Mouse (Mus musculus): ENCODE measurements around the gene Cd5. TPM values are rescaled to one million over a fixed set of nuclear protein-coding genes. Genes with fewer than 3 reads are reported as not detected.
A peak's percentile ranks its signal among the peaks of the same experiment; 100 is the strongest.

Cd5 gene
- total RNA-seq, 2 experiments from 2014 or later: 0.17 TPM; not detected in 1

DNA sequence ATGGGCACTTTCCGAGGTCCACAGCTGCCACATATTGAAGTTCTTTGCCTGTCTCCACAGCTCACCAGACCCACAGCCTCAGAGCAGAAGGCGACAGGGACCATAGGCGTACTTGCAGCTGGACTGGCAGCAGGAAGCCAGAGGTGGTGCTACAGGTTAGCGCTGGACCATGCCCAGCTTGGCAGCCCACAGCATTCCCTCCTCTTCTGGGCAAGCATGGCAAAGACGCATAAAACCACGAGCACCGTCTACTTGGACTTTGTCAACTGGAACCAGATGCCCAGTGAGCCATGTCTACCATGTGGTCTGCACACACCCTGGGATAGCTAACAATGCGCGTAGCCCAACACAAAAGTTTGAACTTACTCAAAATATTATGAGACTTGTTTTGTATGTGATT, 53.7 kb downstream of the Cd5 start:
- no peak for ATAC-seq (replicated peaks; ENCODE audit: low FRiP score, poor library complexity, severe bottlenecking)

DNA sequence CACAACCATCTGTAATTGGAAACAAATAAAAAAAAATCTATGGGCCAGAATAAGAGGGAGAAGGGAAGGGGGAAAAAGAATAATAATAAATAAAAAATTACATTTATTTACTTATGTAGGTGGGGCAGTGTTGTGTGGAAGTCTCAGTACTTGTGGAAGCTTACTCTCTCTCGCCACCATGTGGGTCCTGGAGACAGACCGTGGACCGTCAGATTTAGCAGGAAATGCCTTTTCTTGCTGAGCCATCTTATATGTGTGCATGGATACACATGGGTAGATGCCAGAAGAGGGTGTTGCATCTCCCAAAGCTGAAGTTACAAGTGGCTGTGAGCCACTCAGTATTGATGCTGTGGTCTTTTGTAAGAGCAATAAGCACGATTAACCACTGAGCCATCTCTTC, 57.2 kb downstream of the Cd5 start:
- no peak for ATAC-seq (replicated peaks; ENCODE audit: low FRiP score, poor library complexity, severe bottlenecking)

DNA sequence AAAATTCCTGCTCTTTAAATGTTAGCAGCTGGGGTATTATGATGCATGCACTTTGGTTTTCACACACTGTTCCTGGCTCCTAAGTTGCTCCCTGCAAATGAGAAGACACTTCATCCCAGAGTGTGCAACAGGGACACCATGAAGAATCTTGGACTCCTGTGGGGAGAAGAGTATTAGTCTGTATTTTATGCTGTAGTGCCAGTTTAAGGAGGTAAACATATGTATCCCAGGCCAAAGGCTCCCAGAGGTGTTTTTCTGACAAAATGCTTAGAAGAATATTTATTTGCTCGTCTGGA, 60.1 kb downstream of the Cd5 start:
- ATAC-seq (replicated peaks; ENCODE audit: low FRiP score, poor library complexity, severe bottlenecking): peak; percentile 28

DNA sequence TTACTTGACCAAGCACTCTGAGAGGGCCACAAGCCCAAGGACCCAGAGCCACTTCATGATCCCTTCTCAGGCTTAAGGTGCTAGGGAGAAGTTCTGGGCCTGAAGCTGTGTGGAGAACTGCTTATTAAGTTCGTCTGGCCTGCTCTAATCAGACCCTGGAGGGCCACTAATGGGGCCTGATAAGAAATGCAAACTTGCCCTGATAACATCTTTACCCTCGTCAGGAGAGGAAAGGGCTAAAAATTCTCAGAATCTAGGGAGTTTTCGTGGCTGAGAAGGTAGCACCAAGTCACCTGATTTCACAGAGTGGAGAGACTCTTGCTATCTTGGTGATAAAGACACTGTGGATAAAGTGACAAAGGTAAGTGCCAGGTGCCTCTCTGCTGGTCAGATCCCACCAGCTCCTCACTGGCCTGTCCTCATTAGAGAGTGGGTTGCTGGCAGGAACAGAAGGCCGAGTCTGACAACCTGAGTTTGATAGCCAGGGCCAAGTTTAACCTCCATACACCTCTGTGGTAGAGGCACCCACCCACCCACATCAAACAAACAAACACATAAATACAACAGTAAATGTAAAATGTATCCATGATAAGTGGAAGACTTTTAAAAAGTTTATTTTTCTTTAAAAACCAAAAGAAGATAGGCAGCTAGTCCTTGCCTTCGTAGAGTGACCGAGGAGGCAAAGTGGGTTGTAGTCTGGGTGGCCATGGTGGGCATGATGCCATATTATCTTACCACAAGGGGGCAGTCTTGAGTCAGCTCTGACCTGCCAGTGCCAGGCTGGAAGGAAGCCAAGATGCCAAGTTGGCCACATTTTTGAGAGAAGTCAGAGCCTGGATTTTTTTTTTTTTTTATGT, 60.7 kb downstream of the Cd5 start, which contains the start of gene Pga5:
TSS of gene Pga5 (minus strand) at position 157 of the 857 bp plus-strand sequence.
- ATAC-seq (replicated peaks; ENCODE audit: low FRiP score, poor library complexity, severe bottlenecking): peak; percentile 90

DNA sequence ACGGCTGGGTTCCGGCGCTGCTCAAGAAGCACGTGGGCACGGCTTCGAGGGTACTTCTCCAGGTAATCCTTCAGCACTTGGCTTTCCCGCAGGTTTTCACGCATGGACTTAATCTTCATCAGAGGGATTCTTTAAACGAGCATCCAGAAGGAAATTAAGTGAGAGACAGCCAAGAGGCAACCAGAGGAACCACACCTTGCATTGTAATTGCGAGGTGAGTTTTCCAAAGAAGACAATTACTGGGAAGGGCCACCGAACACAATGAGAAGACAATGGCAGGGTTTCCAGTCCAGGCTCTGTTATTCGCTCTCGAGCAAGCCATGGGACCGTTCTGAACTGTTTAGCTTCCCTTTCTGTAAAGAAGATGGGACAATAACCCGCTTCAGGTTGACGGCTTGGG, 62.1 kb downstream of the Cd5 start:
- no peak for ATAC-seq (replicated peaks; ENCODE audit: low FRiP score, poor library complexity, severe bottlenecking)

DNA sequence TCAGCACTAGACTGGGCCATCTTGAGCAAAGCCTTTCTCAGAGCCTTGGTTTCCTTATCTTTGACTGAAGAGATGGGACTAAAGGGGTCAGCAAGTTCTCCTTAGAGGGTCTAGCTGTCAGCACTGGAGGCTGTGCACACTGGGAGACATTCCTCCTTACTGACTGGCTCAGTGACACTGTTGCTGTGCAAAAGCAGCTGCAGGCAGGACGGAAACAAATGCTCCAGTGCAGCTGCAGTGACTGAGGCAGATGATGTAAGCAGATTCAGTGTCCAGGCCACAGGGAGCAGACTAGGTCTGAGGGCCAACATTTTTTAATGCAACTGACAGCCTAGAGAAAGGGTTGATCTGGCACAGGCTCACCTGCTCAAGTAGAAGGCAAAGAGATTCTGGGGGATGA, 65.5 kb downstream of the Cd5 start:
- no peak for ATAC-seq (replicated peaks; ENCODE audit: low FRiP score, poor library complexity, severe bottlenecking)

DNA sequence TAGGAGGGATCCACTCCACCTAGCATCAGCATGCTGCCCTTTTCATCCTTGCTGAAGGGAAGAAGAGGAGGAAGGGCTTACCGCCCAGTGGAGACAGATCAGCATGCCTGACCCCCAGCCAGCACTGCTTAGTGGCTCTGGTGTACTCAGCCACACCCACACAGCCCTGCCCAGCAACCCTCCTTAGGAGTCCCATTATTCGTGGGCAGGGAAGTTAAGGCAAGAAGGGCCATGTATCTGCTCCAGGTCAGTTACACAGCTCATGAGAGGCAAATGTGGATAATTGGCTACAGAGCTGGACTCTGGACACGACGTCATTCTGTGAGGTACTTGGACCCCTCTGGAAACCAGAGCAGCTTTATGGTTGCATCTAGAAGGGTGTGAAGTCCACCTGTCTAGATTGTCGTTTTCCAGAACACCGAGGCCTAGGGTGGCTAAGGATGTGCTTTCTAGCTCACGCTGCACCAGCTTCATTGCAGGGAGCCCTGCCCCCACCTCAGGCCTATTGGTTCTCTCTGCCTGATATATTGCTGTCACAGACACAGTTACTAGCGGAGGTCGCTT, 66.9 kb downstream of the Cd5 start:
- ATAC-seq (replicated peaks; ENCODE audit: low FRiP score, poor library complexity, severe bottlenecking): no peak

DNA sequence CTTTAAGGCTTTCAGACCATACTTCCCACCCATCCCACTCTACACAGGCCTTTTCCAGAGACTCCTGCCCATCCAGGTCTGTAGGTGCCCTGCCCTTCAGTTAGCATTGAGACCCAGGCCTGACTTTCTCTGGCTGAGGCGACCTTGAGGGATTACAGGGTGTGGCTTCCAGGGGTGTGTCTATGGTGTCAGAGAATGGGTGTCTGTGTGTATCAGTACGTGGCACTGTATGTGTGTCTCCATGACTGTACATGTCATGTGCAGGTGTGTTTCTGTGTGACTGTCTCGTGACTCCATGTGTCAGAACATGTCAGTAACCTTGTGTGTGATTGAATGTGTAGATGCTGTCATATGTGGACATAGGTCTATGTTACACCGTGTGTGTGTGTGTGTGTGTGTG, 67.5 kb downstream of the Cd5 start:
- ATAC-seq (replicated peaks; ENCODE audit: low FRiP score, poor library complexity, severe bottlenecking): no peak

Other genes starting within 250 kb of the Cd5 start
- gene Cpsf7, start 213.7 kb downstream of the Cd5 start, total RNA-seq (2015; ENCODE audit: low replicate concordance): 18.4 and 27.1 TPM in 2 replicates
- gene Cpsf7, start 213.7 kb downstream of the Cd5 start, total RNA-seq (2017; ENCODE audit: low replicate concordance): 20.4 and 20.8 TPM in 2 replicates
- 21.5 and 35.4 TPM in 2 replicates for gene Sdhaf2, start 212.9 kb downstream of the Cd5 start, total RNA-seq (2015; ENCODE audit: low replicate concordance)
- 20.1 and 34.9 TPM in 2 replicates for gene Sdhaf2, start 212.9 kb downstream of the Cd5 start, total RNA-seq (2017; ENCODE audit: low replicate concordance)
- 9.6 and 18.2 TPM in 2 replicates for gene Tmem216, start 182.8 kb downstream of the Cd5 start, total RNA-seq (2015; ENCODE audit: low replicate concordance)
- gene Tmem216, start 182.8 kb downstream of the Cd5 start, total RNA-seq (2017; ENCODE audit: low replicate concordance): 7.2 and 21.6 TPM in 2 replicates
- gene Cyb561a3, start 161.8 kb downstream of the Cd5 start, total RNA-seq (2015; ENCODE audit: low replicate concordance): 10.2 and 13.8 TPM in 2 replicates
- gene Cyb561a3, start 161.8 kb downstream of the Cd5 start, total RNA-seq (2017; ENCODE audit: low replicate concordance): 6.7 and 7.7 TPM in 2 replicates
- 1.7 and 4.8 TPM in 2 replicates for gene Tmem138, start 161.6 kb downstream of the Cd5 start, total RNA-seq (2015; ENCODE audit: low replicate concordance)
- gene Tmem138, start 161.6 kb downstream of the Cd5 start, total RNA-seq (2017; ENCODE audit: low replicate concordance): 1.8 and 4.9 TPM in 2 replicates
- gene Ddb1, start 133.7 kb downstream of the Cd5 start, total RNA-seq (2015; ENCODE audit: low replicate concordance): 49.6 and 78.4 TPM in 2 replicates
- 197 and 283 TPM in 2 replicates for gene Ddb1, start 133.7 kb downstream of the Cd5 start, total RNA-seq (2017; ENCODE audit: low replicate concordance)
- gene Tkfc, start 133.3 kb downstream of the Cd5 start, total RNA-seq (2015; ENCODE audit: low replicate concordance): 1.5 and 2.1 TPM in 2 replicates
- gene Tkfc, start 133.3 kb downstream of the Cd5 start, total RNA-seq (2017; ENCODE audit: low replicate concordance): 1.1 TPM in 2 replicates
- gene Vwce, start 104.8 kb downstream of the Cd5 start, total RNA-seq (2015; ENCODE audit: low replicate concordance): not detected in 2 replicates
- gene Vwce, start 104.8 kb downstream of the Cd5 start, total RNA-seq (2017; ENCODE audit: low replicate concordance): not detected in 2 replicates
- gene Pga5, start 60.9 kb downstream of the Cd5 start, total RNA-seq (2015; ENCODE audit: low replicate concordance): not detected in 2 replicates
- gene Pga5, start 60.9 kb downstream of the Cd5 start, total RNA-seq (2017; ENCODE audit: low replicate concordance): not detected in 2 replicates
- 7.9 and 8.6 TPM in 2 replicates for gene Vps37c, start 50.3 kb downstream of the Cd5 start, total RNA-seq (2015; ENCODE audit: low replicate concordance)
- 2.9 and 4.7 TPM in 2 replicates for gene Vps37c, start 50.3 kb downstream of the Cd5 start, total RNA-seq (2017; ENCODE audit: low replicate concordance)
- gene Cd6, start 91.1 kb upstream of the Cd5 start, total RNA-seq (2015; ENCODE audit: low replicate concordance): not detected in 2 replicates
- not detected in 2 replicates for gene Cd6, start 91.1 kb upstream of the Cd5 start, total RNA-seq (2017; ENCODE audit: low replicate concordance)
- 2.1 and 3.8 TPM in 2 replicates for gene Slc15a3, start 100.7 kb upstream of the Cd5 start, total RNA-seq (2015; ENCODE audit: low replicate concordance)
- 1.3 and 3.2 TPM in 2 replicates for gene Slc15a3, start 100.7 kb upstream of the Cd5 start, total RNA-seq (2017; ENCODE audit: low replicate concordance)
- not detected in 2 replicates for gene Tmem132a, start 130.9 kb upstream of the Cd5 start, total RNA-seq (2015; ENCODE audit: low replicate concordance)
- not detected in 2 replicates for gene Tmem132a, start 130.9 kb upstream of the Cd5 start, total RNA-seq (2017; ENCODE audit: low replicate concordance)
- gene Tmem109, start 143.0 kb upstream of the Cd5 start, total RNA-seq (2015; ENCODE audit: low replicate concordance): 6.3 and 10.4 TPM in 2 replicates
- gene Tmem109, start 143.0 kb upstream of the Cd5 start, total RNA-seq (2017; ENCODE audit: low replicate concordance): 2.4 and 6.6 TPM in 2 replicates
- gene Prpf19, start 156.2 kb upstream of the Cd5 start, total RNA-seq (2015; ENCODE audit: low replicate concordance): 10.0 and 14.4 TPM in 2 replicates
- 26.3 and 59.3 TPM in 2 replicates for gene Prpf19, start 156.2 kb upstream of the Cd5 start, total RNA-seq (2017; ENCODE audit: low replicate concordance)
- not detected in 2 replicates for gene Zp1, start 181.6 kb upstream of the Cd5 start, total RNA-seq (2015; ENCODE audit: low replicate concordance)
- not detected in 2 replicates for gene Zp1, start 181.6 kb upstream of the Cd5 start, total RNA-seq (2017; ENCODE audit: low replicate concordance)
- gene Ptgdr2, start 198.2 kb upstream of the Cd5 start, total RNA-seq (2015; ENCODE audit: low replicate concordance): not detected in 2 replicates
- not detected in 2 replicates for gene Ptgdr2, start 198.2 kb upstream of the Cd5 start, total RNA-seq (2017; ENCODE audit: low replicate concordance)
- gene Ccdc86, start 210.3 kb upstream of the Cd5 start, total RNA-seq (2015; ENCODE audit: low replicate concordance): 3.1 and 9.6 TPM in 2 replicates
- gene Ccdc86, start 210.3 kb upstream of the Cd5 start, total RNA-seq (2017; ENCODE audit: low replicate concordance): 0.28 and 1.5 TPM in 2 replicates
- not detected in 2 replicates for gene Ms4a10, start 235.7 kb upstream of the Cd5 start, total RNA-seq (2015; ENCODE audit: low replicate concordance)
- not detected in 2 replicates for gene Ms4a10, start 235.7 kb upstream of the Cd5 start, total RNA-seq (2017; ENCODE audit: low replicate concordance)

Data from erythroblast, adult 5-6 weeks (primary cell).